Mouse (Mus musculus): ENCODE measurements around the gene Cnep1r1. TPM values are rescaled to one million over a fixed set of nuclear protein-coding genes. Genes with fewer than 3 reads are reported as not detected.

Gene Cnep1r1
- polyA plus RNA-seq, 1 experiment from 2014 or later: 58.5 TPM

Small RNA genes lying within 50 kb of the gene (microRNA-seq; reads per million reads assigned to microRNA genes)
- gene Mir7071: 0.70 reads per million

Other genes starting within 250 kb of the Cnep1r1 start
- gene Zfp423, start 159.2 kb upstream of the Cnep1r1 start, polyA plus RNA-seq (2016; fragmentation: Nextera tagmentation; extraction: Ambion mirVana): 40.3 and 43.9 TPM in 2 replicates
- gene Heatr3, start 19.1 kb downstream of the Cnep1r1 start, polyA plus RNA-seq (2016; fragmentation: Nextera tagmentation; extraction: Ambion mirVana): 55.5 and 56.2 TPM in 2 replicates
- 10.4 and 11.9 TPM in 2 replicates for gene Tent4b, start 80.4 kb downstream of the Cnep1r1 start, polyA plus RNA-seq (2016; fragmentation: Nextera tagmentation; extraction: Ambion mirVana)
- gene Adcy7, start 153.6 kb downstream of the Cnep1r1 start, polyA plus RNA-seq (2016; fragmentation: Nextera tagmentation; extraction: Ambion mirVana): 3.2 and 4.4 TPM in 2 replicates
- 96.8 and 108 TPM in 2 replicates for gene Brd7, start 243.4 kb downstream of the Cnep1r1 start, polyA plus RNA-seq (2016; fragmentation: Nextera tagmentation; extraction: Ambion mirVana)

Measured in limb, embryonic 12.5 days (tissue).